ENCODE assay signal across 10 mouse cellular contexts in genomic region chr11:102778165-102778564, GRCm38 (mm10). TPM values are rescaled to one million over a fixed set of nuclear protein-coding genes. Genes with fewer than 3 reads are reported as not detected.
A peak's percentile ranks its signal among the peaks of the same experiment; 100 is the strongest.
DNase-seq lines count a peak whose midpoint lies in the region; ATAC-seq lines count a peak whose summit lies in the region.
"Had no signal": no experiment of that assay in that cellular context is flagged by ENCODE, and none has a peak within 500 bp of the region (broad histone marks: within the 10 kb centered on the region; RNA-seq: fewer than 3 reads in every experiment).

No protein-coding gene starts in this region.

- no peak overlapping the region; the same call in 1 of the 2 replicates for H3K9ac ChIP-seq in hindbrain, embryonic 16.5 days (ENCODE audit: low read depth, low read length)
- H3K9ac ChIP-seq in embryonic facial prominence, embryonic 15.5 days = no peak overlapping the region
- H3K9ac ChIP-seq in limb, embryonic 15.5 days = no peak overlapping the region
- H3K9ac ChIP-seq in liver, embryonic 12.5 days = no peak overlapping the region
- H3K9ac ChIP-seq: liver, embryonic 14.5 days had no signal

- peaks cover 39% of the 10 kb centered on the region for H3K27me3 ChIP-seq in hindbrain, embryonic 10.5 days (ENCODE audit: insufficient read depth, poor library complexity, severe bottlenecking)
- H3K27me3 ChIP-seq in hindbrain, embryonic 16.5 days (replicated peaks; ENCODE audit: control insufficient read depth, insufficient read depth, low read length) = no peaks in the 10 kb centered on the region
- H3K27me3 ChIP-seq in embryonic facial prominence, embryonic 15.5 days = no peaks in the 10 kb centered on the region
- 0 out of 2 replicates have a peak, but pooled peaks cover 6% of the 10 kb centered on the region for H3K27me3 ChIP-seq in limb, embryonic 15.5 days
- peaks cover 76% of the 10 kb centered on the region for H3K27me3 ChIP-seq in liver, embryonic 12.5 days (replicated peaks)

- H3K4me1 ChIP-seq in hindbrain, embryonic 10.5 days (replicated peaks) = peaks cover 60% of the 10 kb centered on the region
- peaks cover 19% of the 10 kb centered on the region for H3K4me1 ChIP-seq in hindbrain, embryonic 16.5 days (ENCODE audit: control insufficient read depth, insufficient read depth, low read depth, low read length)
- peaks cover 46% of the 10 kb centered on the region for H3K4me1 ChIP-seq in embryonic facial prominence, embryonic 15.5 days
- H3K4me1 ChIP-seq in limb, embryonic 15.5 days = peaks cover 56% of the 10 kb centered on the region
- H3K4me1 ChIP-seq in liver, embryonic 12.5 days = peaks cover 28% of the 10 kb centered on the region

- H3K27ac ChIP-seq in hindbrain, embryonic 10.5 days = peak overlapping the region; percentile 81
- no peak overlapping the region; the same call in 1 of the 2 replicates for H3K27ac ChIP-seq in hindbrain, embryonic 16.5 days (ENCODE audit: low read depth, low read length)
- peak overlapping the region; percentile 70; the same call in 1 of the 2 replicates for H3K27ac ChIP-seq in embryonic facial prominence, embryonic 15.5 days (replicated peaks)
- H3K27ac ChIP-seq in limb, embryonic 15.5 days = peak overlapping the region; percentile 27; the same call in 1 of the 2 replicates
- H3K27ac ChIP-seq in liver, embryonic 12.5 days = no peak overlapping the region
- H3K27ac ChIP-seq: liver, embryonic 14.5 days had no signal

- H3K36me3 ChIP-seq in hindbrain, embryonic 10.5 days = peaks cover 19% of the 10 kb centered on the region
- peaks cover 9% of the 10 kb centered on the region; the same call in 1 of the 2 replicates for H3K36me3 ChIP-seq in hindbrain, embryonic 16.5 days (ENCODE audit: control insufficient read depth, insufficient read depth, low read length)
- peaks cover 3% of the 10 kb centered on the region; the same call in 1 of the 2 replicates for H3K36me3 ChIP-seq in embryonic facial prominence, embryonic 15.5 days
- H3K36me3 ChIP-seq in limb, embryonic 15.5 days = peaks cover 7% of the 10 kb centered on the region
- no peaks in the 10 kb centered on the region for H3K36me3 ChIP-seq in liver, embryonic 12.5 days

- no peaks in the 10 kb centered on the region for H3K9me3 ChIP-seq in hindbrain, embryonic 10.5 days
- no peaks in the 10 kb centered on the region for H3K9me3 ChIP-seq in hindbrain, embryonic 16.5 days (ENCODE audit: control insufficient read depth, low read length)
- no peaks in the 10 kb centered on the region for H3K9me3 ChIP-seq in embryonic facial prominence, embryonic 15.5 days (replicated peaks)
- no peaks in the 10 kb centered on the region for H3K9me3 ChIP-seq in limb, embryonic 15.5 days
- no peaks in the 10 kb centered on the region for H3K9me3 ChIP-seq in liver, embryonic 12.5 days (replicated peaks)

- DNase-seq in hindbrain, embryonic 10.5 days (ENCODE audit: low spot score) = no peak
- peak; percentile 42 for DNase-seq in cerebellum, adult 9-10 months
- DNase-seq in gastrocnemius, postnatal 36 days = no peak

- WGBS in hindbrain, embryonic 10.5 days = 24% methylated on average over 14 of the region's 14 CpGs
- 34% methylated on average over 14 of the region's 14 CpGs for WGBS in hindbrain, embryonic 16.5 days
- 17% methylated on average over 14 of the region's 14 CpGs for WGBS in embryonic facial prominence, embryonic 15.5 days
- WGBS in limb, embryonic 15.5 days = 26% methylated on average over 14 of the region's 14 CpGs
- 54% methylated on average over 14 of the region's 14 CpGs for WGBS in liver, embryonic 12.5 days (ENCODE audit: insufficient replicate concordance)

- no peak overlapping the region for H3K4me2 ChIP-seq in hindbrain, embryonic 16.5 days (ENCODE audit: low read length)
- peak overlapping the region; percentile 66 for H3K4me2 ChIP-seq in embryonic facial prominence, embryonic 15.5 days (replicated peaks)
- peak overlapping the region; percentile 42 for H3K4me2 ChIP-seq in limb, embryonic 15.5 days
- H3K4me2 ChIP-seq in liver, embryonic 12.5 days = no peak overlapping the region

- H3K4me3 ChIP-seq in hindbrain, embryonic 10.5 days = peak overlapping the region; percentile 38
- no peak overlapping the region for H3K4me3 ChIP-seq in hindbrain, embryonic 16.5 days (ENCODE audit: low read length)
- H3K4me3 ChIP-seq in embryonic facial prominence, embryonic 15.5 days (replicated peaks) = peak overlapping the region; percentile 39; the same call in 1 of the 2 replicates
- peak overlapping the region; percentile 30 for H3K4me3 ChIP-seq in limb, embryonic 15.5 days
- H3K4me3 ChIP-seq in liver, embryonic 12.5 days = no peak overlapping the region

- ATAC-seq in hindbrain, embryonic 16.5 days = no peak
- no peak for ATAC-seq in embryonic facial prominence, embryonic 15.5 days (ENCODE audit: insufficient number of reproducible peaks, low FRiP score, low TSS enrichment, low read depth)
- no peak for ATAC-seq in limb, embryonic 15.5 days (ENCODE audit: insufficient number of reproducible peaks, low FRiP score, low TSS enrichment, low read depth)
- ATAC-seq in liver, embryonic 12.5 days = no peak
- ATAC-seq in megakaryocyte, adult 5-6 weeks (ENCODE audit: poor library complexity, severe bottlenecking) = no peak

- intact Hi-C loops in gastrocnemius, postnatal 36 days (cut with DNase I) = no loop called here

RNA-seq across cellular contexts. Expression of gene Adam11, which starts 16.9 kb away (rescaled TPM):
- polyA plus RNA-seq in hindbrain, embryonic 10.5 days (2016; fragmentation: Nextera tagmentation; extraction: Ambion mirVana) = 14.6 and 22.6 TPM in 2 replicates
- 23.6 and 27.7 TPM in 2 replicates for polyA plus RNA-seq in hindbrain, embryonic 16.5 days (2015; fragmentation: Nextera tagmentation; extraction: Ambion mirVana)
- 7.1 and 7.8 TPM in 2 replicates for polyA plus RNA-seq in embryonic facial prominence, embryonic 15.5 days (2015; fragmentation: Nextera tagmentation; extraction: Ambion mirVana)
- 5.1 and 6.0 TPM in 2 replicates for polyA plus RNA-seq in limb, embryonic 15.5 days (2015; fragmentation: Nextera tagmentation; extraction: Ambion mirVana)
- 0.48 and 0.71 TPM in 2 replicates for polyA plus RNA-seq in liver, embryonic 12.5 days (2016; fragmentation: Nextera tagmentation; extraction: Ambion mirVana)
- under 1 TPM; 0.32 to 0.79 TPM for total RNA-seq in gastrocnemius, postnatal 36 days (2021)
- 0.54 and 0.62 TPM in 2 replicates for total RNA-seq in megakaryocyte, adult 5-6 weeks (2015)
- total RNA-seq in megakaryocyte, adult 5-6 weeks (2017) = 0.81 TPM in 1 of 2 replicates, not detected in the other

RNA-seq across cellular contexts. Expression of gene Gjc1, which starts 41.3 kb away (rescaled TPM):
- polyA plus RNA-seq in hindbrain, embryonic 10.5 days (2016; fragmentation: Nextera tagmentation; extraction: Ambion mirVana) = 71.1 and 81.3 TPM in 2 replicates
- polyA plus RNA-seq in hindbrain, embryonic 16.5 days (2015; fragmentation: Nextera tagmentation; extraction: Ambion mirVana) = 27.6 and 29.8 TPM in 2 replicates
- polyA plus RNA-seq in embryonic facial prominence, embryonic 15.5 days (2015; fragmentation: Nextera tagmentation; extraction: Ambion mirVana) = 58.3 and 60.5 TPM in 2 replicates
- polyA plus RNA-seq in limb, embryonic 15.5 days (2015; fragmentation: Nextera tagmentation; extraction: Ambion mirVana) = 46.3 and 57.6 TPM in 2 replicates
- 8.7 and 9.5 TPM in 2 replicates for polyA plus RNA-seq in liver, embryonic 12.5 days (2016; fragmentation: Nextera tagmentation; extraction: Ambion mirVana)
- total RNA-seq in gastrocnemius, postnatal 36 days (2021) = 1 to 10 TPM; 4.6 to 5.8 TPM
- total RNA-seq in megakaryocyte, adult 5-6 weeks (2015) = 0.11 TPM in 2 replicates
- 0.40 and 0.89 TPM in 2 replicates for total RNA-seq in megakaryocyte, adult 5-6 weeks (2017)
- total RNA-seq: hematopoietic stem cell, adult 5-6 weeks had no signal

RNA-seq across cellular contexts. Expression of gene Higd1b, which starts 57.5 kb away (rescaled TPM):
- not detected in 2 replicates for polyA plus RNA-seq in hindbrain, embryonic 10.5 days (2016; fragmentation: Nextera tagmentation; extraction: Ambion mirVana)
- polyA plus RNA-seq in hindbrain, embryonic 16.5 days (2015; fragmentation: Nextera tagmentation; extraction: Ambion mirVana) = 14.9 and 19.5 TPM in 2 replicates
- polyA plus RNA-seq in embryonic facial prominence, embryonic 15.5 days (2015; fragmentation: Nextera tagmentation; extraction: Ambion mirVana) = 1.1 and 2.1 TPM in 2 replicates
- polyA plus RNA-seq in limb, embryonic 15.5 days (2015; fragmentation: Nextera tagmentation; extraction: Ambion mirVana) = 0.84 and 1.6 TPM in 2 replicates
- polyA plus RNA-seq in liver, embryonic 12.5 days (2016; fragmentation: Nextera tagmentation; extraction: Ambion mirVana) = not detected in 2 replicates
- total RNA-seq in gastrocnemius, postnatal 36 days (2021) = 1 to 10 TPM; 3.5 to 6.1 TPM
- not detected in 2 replicates for total RNA-seq in megakaryocyte, adult 5-6 weeks (2015)
- not detected in 2 replicates for total RNA-seq in megakaryocyte, adult 5-6 weeks (2017)
- total RNA-seq: hematopoietic stem cell, adult 5-6 weeks had no signal
- polyA plus RNA-seq: liver, embryonic 14.5 days had no signal

Comparison
In these comparisons a context has a peak if more than half of its experiments do, and no peak if none do; other contexts are left out.
1. H3K27ac ChIP-seq: peak in hindbrain, embryonic 10.5 days (single experiment), embryonic facial prominence, embryonic 15.5 days (single experiment) and limb, embryonic 15.5 days (single experiment); none in hindbrain, embryonic 16.5 days (single experiment) and liver, embryonic 12.5 days (single experiment).
2. H3K4me3 ChIP-seq: peak in hindbrain, embryonic 10.5 days (single experiment), embryonic facial prominence, embryonic 15.5 days (single experiment) and limb, embryonic 15.5 days (single experiment); none in hindbrain, embryonic 16.5 days (single experiment) and liver, embryonic 12.5 days (single experiment).
3. H3K4me2 ChIP-seq: peak in embryonic facial prominence, embryonic 15.5 days (single experiment) and limb, embryonic 15.5 days (single experiment); none in hindbrain, embryonic 16.5 days (single experiment) and liver, embryonic 12.5 days (single experiment).